Mouse (Mus musculus) stomach, adult 2 months (tissue): ENCODE results near the gene Polr3h. TPM values are rescaled to one million over a fixed set of nuclear protein-coding genes. Genes with fewer than 3 reads are reported as not detected.

Experiments used
- polyA plus RNA-seq: library from polyadenylated mRNA; depleted of rRNA; stranded (reverse); fragments of >200 nt; gene quantifications from 2 replicates; pipeline ENCODE4 v1.2.3, GENCODE M21; 2012; rRNA removed

The Polr3h gene
- polyA plus RNA-seq, result 4.3 TPM in 2 replicates

GRCm38 (mm10) chr15:81925760-81926445 lies at the start of gene Polr3h:
Gene Polr3h (minus strand): TSS chr15:81926240.

DNA sequence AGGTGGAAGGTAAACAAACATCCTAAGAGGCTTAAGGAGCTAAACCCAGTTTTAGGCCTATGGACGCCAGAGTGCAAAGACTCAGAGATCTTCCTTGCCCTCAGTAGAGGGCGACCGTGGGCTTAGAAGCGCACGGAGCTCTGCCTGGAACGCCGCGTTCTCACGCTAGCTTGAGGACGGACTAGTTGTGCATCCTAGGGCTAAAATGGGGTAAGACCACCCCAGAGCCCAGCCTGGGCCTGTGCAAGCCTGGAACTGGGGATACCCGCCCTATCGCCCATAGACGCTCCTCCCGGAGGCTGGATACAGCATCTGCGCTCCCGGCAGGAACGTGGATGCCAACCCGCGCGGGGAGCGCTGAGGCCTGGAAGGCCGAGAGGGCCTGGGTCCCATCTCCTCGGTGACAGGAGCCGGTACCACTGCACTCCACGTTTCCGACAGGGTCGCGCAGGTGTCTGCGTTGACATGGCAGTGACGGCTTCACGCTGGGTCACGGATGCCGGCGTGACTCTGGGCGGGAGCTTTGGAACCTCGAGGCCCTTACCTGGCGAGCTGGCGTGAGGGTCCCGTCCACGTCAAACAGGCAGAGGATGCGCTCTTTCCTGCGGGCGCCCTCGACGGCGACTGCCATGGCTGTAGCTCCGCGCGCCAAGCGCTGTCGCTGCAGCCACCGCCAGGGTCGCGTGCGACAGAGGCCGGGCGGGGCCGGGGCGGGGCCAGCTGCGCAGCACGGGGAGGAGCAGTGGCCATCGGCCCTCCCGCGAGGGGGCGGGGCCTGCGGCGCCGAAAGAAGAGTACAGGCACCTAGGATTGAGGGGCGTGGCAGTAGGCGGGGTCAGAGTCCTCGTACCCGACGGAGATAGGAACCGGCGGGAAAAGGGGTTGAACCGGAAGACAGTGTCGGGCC lies 34.4 kb upstream of the Polr3h start, which contains the start of gene Pmm1:
Gene Pmm1 (minus strand): TSS at position 760 of the 907 bp plus-strand sequence.

DNA sequence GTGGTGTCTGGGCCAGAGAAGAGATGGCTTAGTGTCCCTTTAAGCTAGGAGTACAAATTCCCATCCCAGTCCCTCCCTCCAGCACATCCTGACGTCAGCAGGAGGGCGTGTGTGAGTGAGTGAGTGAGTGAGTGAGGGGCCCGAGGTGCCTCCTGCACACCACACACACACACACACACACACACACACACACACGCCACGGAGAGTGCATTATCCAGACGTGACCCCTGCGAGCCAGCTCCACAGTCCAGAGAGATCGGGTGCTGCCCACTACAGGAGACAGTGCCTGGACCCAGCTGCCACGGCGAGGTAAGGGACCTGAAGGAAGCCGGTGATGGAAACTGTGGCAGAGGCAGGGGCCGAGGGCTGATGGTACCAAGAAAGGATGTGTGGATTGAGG lies 10.6 kb upstream of the Polr3h start, which contains the start of gene Csdc2:
Gene Csdc2 (plus strand): TSS at position 81 of the 400 bp plus-strand sequence.

GRCm38 (mm10) chr15:81872262-81873136 lies 53.5 kb downstream of the Polr3h start, which contains the start of gene Aco2:
Gene Aco2 (plus strand): TSS chr15:81872309.

GRCm38 (mm10) chr15:81871604-81872261 lies 54.3 kb downstream of the Polr3h start, which contains the start of gene Phf5a:
Gene Phf5a (minus strand): TSS chr15:81871911.

GRCm38 (mm10) chr15:81858517-81859329 lies 67.3 kb downstream of the Polr3h start, which contains the start of gene Tob2:
Gene Tob2 (minus strand): TSS chr15:81858796.

Other genes starting within 250 kb of the Polr3h start
- gene Chadl, start 229.0 kb downstream of the Polr3h start, polyA plus RNA-seq, result 3.8 and 7.7 TPM in 2 replicates
- gene Zc3h7b, start 181.2 kb downstream of the Polr3h start, polyA plus RNA-seq, result 8.7 and 9.2 TPM in 2 replicates
- gene Rangap1, start 180.7 kb downstream of the Polr3h start, polyA plus RNA-seq, result 14.0 and 16.3 TPM in 2 replicates
- 5.7 and 6.1 TPM in 2 replicates for gene Tef, start 123.8 kb downstream of the Polr3h start, polyA plus RNA-seq
- 13.6 and 13.8 TPM in 2 replicates for gene Tob2, start 67.4 kb downstream of the Polr3h start, polyA plus RNA-seq
- 20.7 and 21.6 TPM in 2 replicates for gene Phf5a, start 54.3 kb downstream of the Polr3h start, polyA plus RNA-seq
- gene Aco2, start 53.9 kb downstream of the Polr3h start, polyA plus RNA-seq, result 137 and 147 TPM in 2 replicates
- 4.6 and 4.8 TPM in 2 replicates for gene Csdc2, start 10.5 kb upstream of the Polr3h start, polyA plus RNA-seq
- 30.1 and 41.6 TPM in 2 replicates for gene Pmm1, start 34.7 kb upstream of the Polr3h start, polyA plus RNA-seq
- not detected in 2 replicates for gene 1700029P11Rik, start 54.3 kb upstream of the Polr3h start, polyA plus RNA-seq
- 5.4 and 5.5 TPM in 2 replicates for gene Xrcc6, start 61.6 kb upstream of the Polr3h start, polyA plus RNA-seq
- 16.3 and 33.1 TPM in 2 replicates for gene Desi1, start 107.6 kb upstream of the Polr3h start, polyA plus RNA-seq
- 22.7 and 26.4 TPM in 2 replicates for gene Snu13, start 121.4 kb upstream of the Polr3h start, polyA plus RNA-seq
- not detected in 2 replicates for gene 4930407I10Rik, start 132.9 kb upstream of the Polr3h start, polyA plus RNA-seq
- gene Mei1, start 143.8 kb upstream of the Polr3h start, polyA plus RNA-seq, result 0.04 TPM in 1 of 2 replicates, not detected in the other
- gene Ccdc134, start 201.7 kb upstream of the Polr3h start, polyA plus RNA-seq, result 3.5 and 4.8 TPM in 2 replicates
- gene Srebf2, start 220.9 kb upstream of the Polr3h start, polyA plus RNA-seq, result 159 and 162 TPM in 2 replicates